In genomic region chr5:146904404-146904803, GRCm38 (mm10) we compare ENCODE assay signal across 8 mouse cellular contexts. TPM values are rescaled to one million over a fixed set of nuclear protein-coding genes. Genes with fewer than 3 reads are reported as not detected.
DNase-seq lines count a peak whose midpoint lies in the region; ATAC-seq and TF ChIP-seq lines count a peak whose summit lies in the region.

No protein-coding gene starts in this region.

- no peaks in the 10 kb centered on the region for H3K27me3 ChIP-seq in intestine, postnatal 0 days (replicated peaks; ENCODE audit: control insufficient read depth, insufficient read depth, low read length)
- H3K27me3 ChIP-seq in midbrain, embryonic 11.5 days (ENCODE audit: control insufficient read depth, insufficient read depth, low read length) = no peaks in the 10 kb centered on the region

- no peak overlapping the region for H3K27ac ChIP-seq in intestine, postnatal 0 days (ENCODE audit: low read depth, low read length)
- no peak overlapping the region for H3K27ac ChIP-seq in midbrain, embryonic 11.5 days (ENCODE audit: low read depth, low read length)

- H3K9me3 ChIP-seq in intestine, postnatal 0 days (ENCODE audit: control insufficient read depth) = no peaks in the 10 kb centered on the region
- H3K9me3 ChIP-seq in midbrain, embryonic 11.5 days (ENCODE audit: control insufficient read depth, low read length) = no peaks in the 10 kb centered on the region

- peak; percentile 49 for ATAC-seq in intestine, postnatal 0 days
- peak; percentile 53 for ATAC-seq in midbrain, embryonic 11.5 days (ENCODE audit: low FRiP score)

- H3K4me2 ChIP-seq in intestine, postnatal 0 days (replicated peaks; ENCODE audit: low read depth) = no peak overlapping the region
- no peak overlapping the region for H3K4me2 ChIP-seq in midbrain, embryonic 11.5 days

- TF ChIP-seq CTCF in intestine, postnatal 0 days (IDR thresholded peaks at IDR 0.05; ENCODE audit: low read depth) = peak; percentile 90

- no peak overlapping the region for H3K9ac ChIP-seq in intestine, postnatal 0 days (ENCODE audit: low read depth, low read length)
- H3K9ac ChIP-seq in midbrain, embryonic 11.5 days (ENCODE audit: low read length) = no peak overlapping the region

- H3K4me1 ChIP-seq in intestine, postnatal 0 days (replicated peaks; ENCODE audit: control insufficient read depth, insufficient read depth, low read length) = no peaks in the 10 kb centered on the region
- H3K4me1 ChIP-seq in midbrain, embryonic 11.5 days (ENCODE audit: control insufficient read depth, insufficient read depth, low read length) = no peaks in the 10 kb centered on the region

- DNase-seq in adrenal gland, adult 18-20 months (ENCODE audit: low spot score in 2 of 2) = peak; percentile 68 to 74
- DNase-seq in embryo, embryonic 10.5 days (ENCODE audit: low spot score) = peak; percentile 87
- peak; percentile 66 for DNase-seq in gastrocnemius, postnatal 14 days
- peak; percentile 42 to 78 for DNase-seq in left cerebral cortex, postnatal 36 days (ENCODE audit: low spot score in 2 of 2)
- peak; percentile 95 for DNase-seq in midbrain, embryonic 11.5 days (ENCODE audit: low spot score, missing footprints)
- peak; percentile 85 for DNase-seq in right cerebral cortex, postnatal 4 days
- DNase-seq in yolk sac, embryonic 10.5 days (ENCODE audit: low spot score) = peak; percentile 59

- intact Hi-C loops in gastrocnemius, postnatal 14 days (cut with DNase I; ENCODE audit: low total_unique reads) = loop anchor here (10.0 kb wide), 1 partner anchor 230 kb away; no protein-coding TSS in a partner anchor
- intact Hi-C loops in left cerebral cortex, postnatal 36 days (cut with DNase I) = loop anchor here (2.0 to 10.0 kb wide), 2 partner anchors 230 to 416 kb away; no protein-coding TSS in a partner anchor

- WGBS in intestine, postnatal 0 days = 27% methylated on average over 8 of the region's 8 CpGs
- WGBS in midbrain, embryonic 11.5 days = 38% methylated on average over 8 of the region's 8 CpGs

- no peak overlapping the region for H3K4me3 ChIP-seq in intestine, postnatal 0 days (ENCODE audit: low read depth, low read length)
- H3K4me3 ChIP-seq in midbrain, embryonic 11.5 days (ENCODE audit: low read depth, low read length) = no peak overlapping the region

- H3K36me3 ChIP-seq in intestine, postnatal 0 days (ENCODE audit: control insufficient read depth, insufficient read depth) = no peaks in the 10 kb centered on the region
- H3K36me3 ChIP-seq in midbrain, embryonic 11.5 days (ENCODE audit: control insufficient read depth, insufficient read depth, low read length) = no peaks in the 10 kb centered on the region

RNA-seq across cellular contexts. Expression of gene Gtf3a, which starts 44.1 kb away (rescaled TPM):
- 10 to 100 TPM; 21.6 to 30.5 TPM for total RNA-seq in adrenal gland, adult 18-20 months (2021)
- 10 to 100 TPM; 22.1 to 25.1 TPM for total RNA-seq in gastrocnemius, postnatal 14 days (2021)
- polyA plus RNA-seq in intestine, postnatal 0 days (2015; fragmentation: Nextera tagmentation; extraction: Ambion mirVana) = 64.9 and 66.6 TPM in 2 replicates
- total RNA-seq in left cerebral cortex, postnatal 36 days (2021) = 10 to 100 TPM; 21.0 to 27.2 TPM
- 102 TPM in 2 replicates for polyA plus RNA-seq in midbrain, embryonic 11.5 days (2014; fragmentation: Nextera tagmentation; extraction: Ambion mirVana)

RNA-seq across cellular contexts. Expression of gene Mtif3, which starts 59.2 kb away (rescaled TPM):
- total RNA-seq in adrenal gland, adult 18-20 months (2021) = 10 to 100 TPM; 23.5 to 31.9 TPM
- 10 to 100 TPM; 21.8 to 24.3 TPM for total RNA-seq in gastrocnemius, postnatal 14 days (2021)
- 29.9 and 32.3 TPM in 2 replicates for polyA plus RNA-seq in intestine, postnatal 0 days (2015; fragmentation: Nextera tagmentation; extraction: Ambion mirVana)
- 10 to 100 TPM; 18.5 to 19.9 TPM for total RNA-seq in left cerebral cortex, postnatal 36 days (2021)
- polyA plus RNA-seq in midbrain, embryonic 11.5 days (2014; fragmentation: Nextera tagmentation; extraction: Ambion mirVana) = 24.2 and 24.3 TPM in 2 replicates

RNA-seq across cellular contexts. Expression of gene Rasl11a, which starts 59.5 kb away (rescaled TPM):
- 10 to 100 TPM in 1 of 2 experiments, 1 to 10 TPM in 1; 7.0 to 11.1 TPM for total RNA-seq in adrenal gland, adult 18-20 months (2021)
- total RNA-seq in gastrocnemius, postnatal 14 days (2021) = 1 to 10 TPM; 3.0 to 3.4 TPM
- polyA plus RNA-seq in intestine, postnatal 0 days (2015; fragmentation: Nextera tagmentation; extraction: Ambion mirVana) = 17.6 TPM in 2 replicates
- total RNA-seq in left cerebral cortex, postnatal 36 days (2021) = 1 to 10 TPM; 6.7 to 9.1 TPM
- polyA plus RNA-seq in midbrain, embryonic 11.5 days (2014; fragmentation: Nextera tagmentation; extraction: Ambion mirVana) = 23.2 and 28.4 TPM in 2 replicates
